Comparison of ENCODE assay signal across 8 mouse cellular contexts in genomic region chr8:70084191-70085065, GRCm38 (mm10). TPM values are rescaled to one million over a fixed set of nuclear protein-coding genes. Genes with fewer than 3 reads are reported as not detected.
A peak's percentile ranks its signal among the peaks of the same experiment; 100 is the strongest.
DNase-seq lines count a peak whose midpoint lies in the region; ATAC-seq lines count a peak whose summit lies in the region.

No protein-coding gene starts in this region.

- DNase-seq in heart, adult 8-10 months (ENCODE audit: low spot score), result no peak
- DNase-seq in ZHBTc4 (ENCODE audit: low read depth, low spot score), result peak; percentile 48
- DNase-seq in kidney, postnatal 4 days, result peak; percentile 19 to 27
- DNase-seq in urinary bladder, postnatal 36 days (ENCODE audit: low spot score in 2 of 2), result no peak
- DNase-seq in gastrocnemius, postnatal 36 days, result no peak

- peaks cover 31% of the 10 kb centered on the region for H3K4me1 ChIP-seq in heart, embryonic 13.5 days
- H3K4me1 ChIP-seq in embryonic facial prominence, embryonic 12.5 days, result peaks cover 17% of the 10 kb centered on the region
- H3K4me1 ChIP-seq in neural tube, embryonic 15.5 days, result peaks cover 50% of the 10 kb centered on the region

- no peaks in the 10 kb centered on the region for H3K9me3 ChIP-seq in heart, embryonic 13.5 days
- H3K9me3 ChIP-seq in embryonic facial prominence, embryonic 12.5 days, result no peaks in the 10 kb centered on the region
- H3K9me3 ChIP-seq in neural tube, embryonic 15.5 days (replicated peaks), result no peaks in the 10 kb centered on the region

- H3K9ac ChIP-seq in heart, embryonic 13.5 days, result peak overlapping the region; percentile 71
- no peak overlapping the region for H3K9ac ChIP-seq in embryonic facial prominence, embryonic 12.5 days
- H3K9ac ChIP-seq in neural tube, embryonic 15.5 days (replicated peaks), result peak overlapping the region; percentile 46

- intact Hi-C loops in gastrocnemius, postnatal 36 days (cut with DNase I), result loop anchor here (5.0 kb wide), 1 partner anchor 83 kb away; no protein-coding TSS in a partner anchor

- 2% methylated on average over 70 of the region's 71 CpGs for WGBS in heart, embryonic 13.5 days
- 2% methylated on average over 71 of the region's 71 CpGs for WGBS in embryonic facial prominence, embryonic 12.5 days
- WGBS in neural tube, embryonic 15.5 days, result under 1% methylated on average over 71 of the region's 71 CpGs

- no peak overlapping the region for H3K27ac ChIP-seq in heart, embryonic 13.5 days (replicated peaks)
- H3K27ac ChIP-seq in embryonic facial prominence, embryonic 12.5 days, result no peak overlapping the region
- H3K27ac ChIP-seq in neural tube, embryonic 15.5 days (replicated peaks), result no peak overlapping the region

- ATAC-seq in heart, embryonic 13.5 days (ENCODE audit: extremely low read depth, insufficient number of reproducible peaks, low FRiP score, low TSS enrichment), result no peak
- ATAC-seq in embryonic facial prominence, embryonic 12.5 days (ENCODE audit: insufficient number of reproducible peaks, insufficient read depth, low FRiP score, low TSS enrichment), result no peak
- peak; percentile 26; the same call in 1 of the 2 replicates for ATAC-seq in neural tube, embryonic 15.5 days (ENCODE audit: low FRiP score)

- H3K4me2 ChIP-seq in heart, embryonic 13.5 days, result peak overlapping the region; percentile 91
- peak overlapping the region; percentile 66 for H3K4me2 ChIP-seq in embryonic facial prominence, embryonic 12.5 days (replicated peaks)
- H3K4me2 ChIP-seq in neural tube, embryonic 15.5 days, result peak overlapping the region; percentile 96

- peaks cover 82% of the 10 kb centered on the region for H3K27me3 ChIP-seq in heart, embryonic 13.5 days (replicated peaks)
- H3K27me3 ChIP-seq in embryonic facial prominence, embryonic 12.5 days, result peaks cover 82% of the 10 kb centered on the region
- peaks cover 79% of the 10 kb centered on the region for H3K27me3 ChIP-seq in neural tube, embryonic 15.5 days (replicated peaks)

- peak overlapping the region; percentile 56 for H3K4me3 ChIP-seq in heart, embryonic 13.5 days
- peak overlapping the region; percentile 37 for H3K4me3 ChIP-seq in embryonic facial prominence, embryonic 12.5 days
- peak overlapping the region; percentile 49 for H3K4me3 ChIP-seq in neural tube, embryonic 15.5 days (replicated peaks)

- no peaks in the 10 kb centered on the region for H3K36me3 ChIP-seq in heart, embryonic 13.5 days
- no peaks in the 10 kb centered on the region; the same call in 1 of the 2 replicates for H3K36me3 ChIP-seq in embryonic facial prominence, embryonic 12.5 days
- no peaks in the 10 kb centered on the region for H3K36me3 ChIP-seq in neural tube, embryonic 15.5 days

RNA-seq across cellular contexts. Expression of gene Hapln4, which starts 1.2 kb away (rescaled TPM):
- polyA plus RNA-seq in heart, embryonic 13.5 days (2015; fragmentation: Nextera tagmentation; extraction: Ambion mirVana), result 0.12 and 0.23 TPM in 2 replicates
- under 1 TPM in 1 of 4 experiments, not detected in 3; 0.06 TPM for total RNA-seq in heart, adult 8-10 months (2022)
- 0.04 and 0.06 TPM in 2 replicates for polyA plus RNA-seq in embryonic facial prominence, embryonic 12.5 days (2016; fragmentation: Nextera tagmentation; extraction: Ambion mirVana)
- 1.5 and 1.6 TPM in 2 replicates for polyA plus RNA-seq in neural tube, embryonic 15.5 days (2015; fragmentation: Nextera tagmentation; extraction: Ambion mirVana)
- total RNA-seq in gastrocnemius, postnatal 36 days (2021), result under 1 TPM in 1 of 2 experiments, not detected in 1; 0.15 TPM

RNA-seq across cellular contexts. Expression of gene Tm6sf2, which starts 11.7 kb away (rescaled TPM):
- polyA plus RNA-seq in heart, embryonic 13.5 days (2015; fragmentation: Nextera tagmentation; extraction: Ambion mirVana), result 1.1 and 1.6 TPM in 2 replicates
- total RNA-seq in heart, adult 8-10 months (2022), result under 1 TPM; 0.44 to 0.90 (median 0.72) TPM
- polyA plus RNA-seq in embryonic facial prominence, embryonic 12.5 days (2016; fragmentation: Nextera tagmentation; extraction: Ambion mirVana), result 0.58 and 1.3 TPM in 2 replicates
- 1.4 and 2.0 TPM in 2 replicates for polyA plus RNA-seq in neural tube, embryonic 15.5 days (2015; fragmentation: Nextera tagmentation; extraction: Ambion mirVana)
- total RNA-seq in gastrocnemius, postnatal 36 days (2021), result under 1 TPM in 1 of 2 experiments, not detected in 1; 0.48 TPM

RNA-seq across cellular contexts. Expression of gene Ncan, which starts 36.2 kb away (rescaled TPM):
- polyA plus RNA-seq in heart, embryonic 13.5 days (2015; fragmentation: Nextera tagmentation; extraction: Ambion mirVana), result 0.17 and 0.36 TPM in 2 replicates
- total RNA-seq in heart, adult 8-10 months (2022), result under 1 TPM in 1 of 4 experiments, not detected in 3; 0.13 TPM
- polyA plus RNA-seq in embryonic facial prominence, embryonic 12.5 days (2016; fragmentation: Nextera tagmentation; extraction: Ambion mirVana), result 4.1 and 6.1 TPM in 2 replicates
- 160 and 169 TPM in 2 replicates for polyA plus RNA-seq in neural tube, embryonic 15.5 days (2015; fragmentation: Nextera tagmentation; extraction: Ambion mirVana)
- not detected for total RNA-seq in gastrocnemius, postnatal 36 days (2021)

RNA-seq across cellular contexts. Expression of gene Sugp1, which starts 41.8 kb away (rescaled TPM):
- 31.1 and 32.6 TPM in 2 replicates for polyA plus RNA-seq in heart, embryonic 13.5 days (2015; fragmentation: Nextera tagmentation; extraction: Ambion mirVana)
- 10 to 100 TPM; 17.0 to 21.6 (median 19.1) TPM for total RNA-seq in heart, adult 8-10 months (2022)
- 55.3 and 56.7 TPM in 2 replicates for polyA plus RNA-seq in embryonic facial prominence, embryonic 12.5 days (2016; fragmentation: Nextera tagmentation; extraction: Ambion mirVana)
- polyA plus RNA-seq in neural tube, embryonic 15.5 days (2015; fragmentation: Nextera tagmentation; extraction: Ambion mirVana), result 57.2 and 57.5 TPM in 2 replicates
- 10 to 100 TPM; 14.6 to 17.7 TPM for total RNA-seq in gastrocnemius, postnatal 36 days (2021)

RNA-seq across cellular contexts. Expression of gene Mau2, which starts 41.9 kb away (rescaled TPM):
- 34.9 and 36.0 TPM in 2 replicates for polyA plus RNA-seq in heart, embryonic 13.5 days (2015; fragmentation: Nextera tagmentation; extraction: Ambion mirVana)
- total RNA-seq in heart, adult 8-10 months (2022), result 10 to 100 TPM; 29.6 to 34.3 (median 31.3) TPM
- polyA plus RNA-seq in embryonic facial prominence, embryonic 12.5 days (2016; fragmentation: Nextera tagmentation; extraction: Ambion mirVana), result 64.0 and 65.4 TPM in 2 replicates
- 63.3 and 65.6 TPM in 2 replicates for polyA plus RNA-seq in neural tube, embryonic 15.5 days (2015; fragmentation: Nextera tagmentation; extraction: Ambion mirVana)
- 10 to 100 TPM; 24.2 to 25.8 TPM for total RNA-seq in gastrocnemius, postnatal 36 days (2021)

Comparison
In these comparisons a context has a peak if more than half of its experiments do, and no peak if none do; other contexts are left out.
1. DNase-seq: peak in ZHBTc4 (single experiment) and kidney, postnatal 4 days (2 of 2); none in heart, adult 8-10 months (single experiment), urinary bladder, postnatal 36 days (0 of 2) and gastrocnemius, postnatal 36 days (0 of 2).
2. RNA of gene Ncan, which starts 36.2 kb away (polyA plus RNA-seq): 160 to 169 TPM in neural tube, embryonic 15.5 days; 4.1 to 6.1 TPM in embryonic facial prominence, embryonic 12.5 days and 0.17 to 0.36 TPM in heart, embryonic 13.5 days; every median in the first group is over 10 times any median in the second.
3. Peak in every context shown above with its lines, with median percentiles within 50 percentile points of each other: H3K4me2 ChIP-seq and H3K4me3 ChIP-seq.